Mouse (Mus musculus): Measurements from ENCODE around the gene Rprd1b. TPM values are rescaled to one million over a fixed set of nuclear protein-coding genes. Genes with fewer than 3 reads are reported as not detected.

The Rprd1b gene
- polyA plus RNA-seq, 1 experiment: 71.5 TPM

- TF ChIP-seq GATA1 (IDR thresholded peaks at IDR 0.05; ENCODE audit: low read length): no peak
Measured at GRCm38 (mm10) chr2:158142981-158143380, 114.7 kb downstream of the Rprd1b start.

- TF ChIP-seq GATA1 (IDR thresholded peaks at IDR 0.05; ENCODE audit: low read length): no peak
Measured at GRCm38 (mm10) chr2:158143816-158144215, 115.5 kb downstream of the Rprd1b start.

GRCm38 (mm10) chr2:158144263-158144662 is 116.0 kb downstream of the Rprd1b start:
- no peak for TF ChIP-seq GATA1 (IDR thresholded peaks at IDR 0.05; ENCODE audit: low read length)

DNA sequence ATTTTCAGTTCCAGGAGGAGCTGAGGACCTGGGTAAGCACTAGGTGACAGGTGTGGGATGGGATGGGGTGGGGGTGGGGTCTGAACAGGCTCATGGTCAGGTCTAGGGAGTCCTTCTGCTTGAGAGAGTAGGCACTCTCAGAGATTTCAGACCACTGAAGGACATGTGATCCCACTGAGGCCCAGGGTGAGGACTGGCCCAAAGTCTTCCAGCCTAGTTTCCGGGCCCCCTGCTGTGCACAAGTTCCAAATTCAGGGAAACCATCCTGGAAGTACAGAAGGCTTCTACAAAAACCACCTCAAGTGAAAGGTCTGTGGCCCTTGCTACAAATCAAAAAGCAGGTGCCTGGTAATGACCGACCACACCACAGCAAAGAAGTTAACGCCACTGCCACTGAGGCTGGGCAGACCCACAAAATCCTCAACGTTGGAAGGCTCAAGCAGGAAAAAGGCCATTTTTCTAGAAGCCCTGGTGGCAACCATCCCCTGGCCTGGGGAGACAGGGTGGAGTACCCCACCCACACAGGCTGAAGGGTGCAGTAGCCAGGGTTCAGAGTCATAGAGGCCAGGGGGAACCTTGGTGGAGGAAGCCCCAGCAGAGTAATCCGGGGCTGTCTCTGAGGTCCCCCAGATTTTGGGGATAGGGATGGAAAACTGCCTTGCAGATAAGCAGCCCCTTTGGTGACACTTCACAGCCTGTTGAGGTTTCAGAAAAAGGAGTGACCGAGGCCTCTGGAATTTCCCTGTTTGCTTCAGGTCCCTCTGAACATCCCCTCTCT is 116.6 kb downstream of the Rprd1b start:
- TF ChIP-seq GATA1 (IDR thresholded peaks at IDR 0.05; ENCODE audit: low read length): no peak

- TF ChIP-seq GATA1 (IDR thresholded peaks at IDR 0.05; ENCODE audit: low read length): no peak
Measured at GRCm38 (mm10) chr2:158145528-158146065, 117.3 kb downstream of the Rprd1b start.

GRCm38 (mm10) chr2:158146223-158146622 is 117.9 kb downstream of the Rprd1b start, which contains the start of gene Tgm2:
Tgm2 (minus strand) TSS chr2:158146436.
- no peak for TF ChIP-seq GATA1 (IDR thresholded peaks at IDR 0.05; ENCODE audit: low read length)

DNA sequence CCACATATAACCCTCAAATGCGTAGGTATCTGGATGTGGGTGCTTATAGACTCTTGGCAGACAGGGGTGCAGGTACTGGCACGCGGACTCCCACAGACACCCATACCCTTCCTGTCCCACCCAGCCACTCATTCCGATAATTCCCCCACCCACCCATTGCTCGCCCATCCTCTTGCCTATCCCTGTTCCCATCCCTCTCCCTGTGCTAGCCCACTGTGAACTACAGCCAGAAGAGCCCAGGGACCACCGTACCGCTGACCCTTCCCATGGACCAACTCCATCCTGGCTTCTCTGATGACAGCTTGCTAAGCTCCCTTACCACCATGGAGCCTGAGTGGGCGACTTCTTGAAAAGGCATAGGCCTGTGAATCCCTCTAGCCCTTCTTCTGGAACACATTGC is 118.7 kb downstream of the Rprd1b start:
- TF ChIP-seq GATA1 (IDR thresholded peaks at IDR 0.05; ENCODE audit: low read length): no peak

DNA sequence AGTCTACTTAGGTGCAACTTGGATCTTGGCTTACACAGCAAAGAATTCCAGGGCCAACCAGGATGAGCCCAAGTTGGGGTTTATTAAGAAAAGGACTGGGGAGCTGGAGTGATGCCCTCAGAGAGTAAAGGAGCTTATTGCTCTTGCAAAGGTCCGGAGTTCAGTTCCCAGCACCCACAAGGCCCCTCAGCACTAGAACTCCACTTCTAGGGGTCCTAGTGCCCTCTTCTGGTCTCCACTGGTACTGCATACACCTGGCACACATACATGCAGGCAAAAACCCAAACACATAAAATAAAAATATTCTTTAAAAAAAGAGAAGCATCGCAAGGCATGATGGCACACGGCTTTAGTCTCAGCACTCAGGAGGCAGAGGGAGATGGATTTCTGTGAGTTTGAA is 122.8 kb downstream of the Rprd1b start:
- TF ChIP-seq GATA1 (IDR thresholded peaks at IDR 0.05; ENCODE audit: low read length): no peak

GRCm38 (mm10) chr2:158152685-158153309 is 124.5 kb downstream of the Rprd1b start:
- TF ChIP-seq GATA1 (IDR thresholded peaks at IDR 0.05; ENCODE audit: low read length): no peak

DNA sequence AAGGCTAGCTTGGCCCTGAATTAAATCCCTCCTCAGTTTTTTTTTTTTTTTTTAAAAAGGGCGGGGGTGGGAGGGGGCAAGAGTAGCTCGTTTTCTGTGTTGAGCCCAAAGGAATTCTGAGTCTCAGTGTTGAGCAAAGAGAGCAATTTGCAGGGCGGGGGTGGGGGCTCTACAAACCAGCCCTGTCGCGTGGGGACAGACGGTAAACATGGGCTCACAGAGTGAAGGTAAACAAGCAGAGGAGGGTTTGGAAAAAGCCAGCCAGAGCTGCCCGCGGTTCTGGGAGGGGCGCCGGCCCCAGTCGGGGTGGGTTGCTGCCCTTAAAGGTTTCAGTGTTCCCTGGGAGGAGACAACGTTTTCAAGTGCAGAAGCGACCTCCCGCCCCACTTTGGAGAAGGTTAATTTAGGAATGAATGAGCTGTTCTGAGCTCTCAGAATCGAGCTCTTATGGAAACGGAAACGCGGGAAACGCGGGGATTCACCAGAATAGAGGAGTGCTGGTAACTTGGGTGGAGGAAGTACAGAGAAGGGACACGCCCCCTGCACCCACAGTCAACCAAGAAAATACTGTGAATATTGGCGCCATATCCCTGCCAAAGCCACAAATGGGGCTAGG is 125.5 kb downstream of the Rprd1b start:
- no peak for TF ChIP-seq GATA1 (IDR thresholded peaks at IDR 0.05; ENCODE audit: low read length)

- no peak for TF ChIP-seq GATA1 (IDR thresholded peaks at IDR 0.05; ENCODE audit: low read length)
Measured at GRCm38 (mm10) chr2:158154641-158155040, 126.3 kb downstream of the Rprd1b start.

- no peak for TF ChIP-seq GATA1 (IDR thresholded peaks at IDR 0.05; ENCODE audit: low read length)
Measured at GRCm38 (mm10) chr2:158155101-158155500, 126.8 kb downstream of the Rprd1b start.

- TF ChIP-seq GATA1 (IDR thresholded peaks at IDR 0.05; ENCODE audit: low read length): no peak
Measured at GRCm38 (mm10) chr2:158155615-158156014, 127.3 kb downstream of the Rprd1b start.

DNA sequence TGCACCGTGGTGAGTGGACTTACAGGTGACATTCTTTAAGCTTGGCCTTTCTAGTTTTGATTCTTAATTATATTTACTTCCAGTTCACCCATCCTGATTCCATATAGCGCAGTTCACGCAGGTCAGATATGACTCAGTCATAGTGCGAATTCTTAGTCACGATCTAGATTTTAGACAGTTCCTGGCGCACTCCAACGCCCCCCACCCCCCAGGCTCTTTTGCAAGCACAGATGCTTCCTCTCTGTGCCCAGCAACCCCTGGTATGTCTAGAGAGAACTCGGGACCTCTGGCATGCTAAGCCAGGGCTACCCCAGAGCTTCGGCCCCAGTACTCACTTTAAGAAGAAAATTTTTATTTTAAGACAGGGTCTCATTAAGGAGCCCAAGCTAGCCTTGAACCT is 128.2 kb downstream of the Rprd1b start:
- no peak for TF ChIP-seq GATA1 (IDR thresholded peaks at IDR 0.05; ENCODE audit: low read length)

DNA sequence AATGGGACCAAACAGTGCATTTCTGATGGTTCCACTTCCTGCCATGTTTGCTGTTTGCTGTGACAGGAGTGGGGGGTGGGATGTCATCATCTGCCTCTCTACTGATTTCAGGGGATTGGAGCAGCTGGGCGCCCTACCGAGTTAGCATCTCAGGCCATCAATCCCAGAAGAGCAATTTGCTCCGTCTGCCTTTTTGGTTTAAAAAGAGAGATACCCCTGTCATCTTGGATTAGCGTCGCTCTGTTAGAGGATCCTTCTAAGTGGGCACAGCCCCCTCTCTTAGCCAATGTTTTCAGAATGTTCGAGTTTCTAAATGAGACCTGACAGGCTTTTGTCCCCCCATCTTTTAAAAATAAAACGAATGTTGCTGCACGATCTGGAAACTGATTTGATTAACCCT is 129.4 kb downstream of the Rprd1b start:
- no peak for TF ChIP-seq GATA1 (IDR thresholded peaks at IDR 0.05; ENCODE audit: low read length)

Measured in G1E-ER4 (cell line).